Mouse (Mus musculus) embryonic facial prominence, embryonic 10.5 days (tissue): ENCODE results near the gene Cyp2d10. TPM values are rescaled to one million over a fixed set of nuclear protein-coding genes. Genes with fewer than 3 reads are reported as not detected.
"Not testable (repeated sequence)": the region's sequence is repeated elsewhere in the genome, so short reads cannot be mapped to it uniquely, and the experiment has no call there.

Experiments used
- DNase-seq: peaks from one replicate; pipeline ENCODE4 v3.0.0-alpha.2; 2017; ENCODE audit warnings: low spot score
- H3K27ac ChIP-seq: fragments of 300-500 bp; sonication (generic); replicated peaks from 2 replicates; pipeline ENCODE4 v1.5.1; 2016; ENCODE audit warnings: mild to moderate bottlenecking
- H3K27me3 ChIP-seq: fragments of 300-500 bp; sonication (generic); replicated peaks from 2 replicates; pipeline ENCODE4 v1.6.1; 2016; ENCODE audit warnings: low read depth, mild to moderate bottlenecking; ENCODE audit not compliant: poor library complexity, severe bottlenecking
- H3K36me3 ChIP-seq: fragments of 300-500 bp; sonication (generic); replicated peaks from 2 replicates; pipeline ENCODE4 v1.6.1; 2016; ENCODE audit warnings: mild to moderate bottlenecking, moderate library complexity
- H3K4me1 ChIP-seq: fragments of 300-500 bp; sonication (generic); 2 replicates; pipeline ENCODE4 v1.6.1; 2016
- H3K4me3 ChIP-seq: fragments of 300-500 bp; sonication (generic); 2 replicates; pipeline ENCODE4 v1.5.1; 2016; ENCODE audit warnings: mild to moderate bottlenecking, moderate library complexity
- H3K9me3 ChIP-seq: fragments of 300-500 bp; sonication (generic); 2 replicates; pipeline ENCODE4 v1.6.1; 2016; ENCODE audit warnings: mild to moderate bottlenecking
- WGBS: fragments of 180-500 bp; shearing (Covaris S2); methylation state at CpG from one replicate; pipeline ENCODE4 v1.1.7; 2016; 5-methylcytosine and 5-hydroxymethylcytosine counted together
- polyA plus RNA-seq: library from polyadenylated mRNA; unstranded; fragments of >200 nt; fragmentation: Nextera tagmentation; extraction: Ambion mirVana; gene quantifications from 2 replicates; pipeline ENCODE4 v1.2.1, GENCODE M21; 2016

The Cyp2d10 gene
- polyA plus RNA-seq, 1 experiment from 2014 or later, result not detected

- Histone ChIP-seq H3K27me3 (no peaks in the 10 kb centered on the region), H3K9me3 (no peaks in the 10 kb centered on the region), H3K27ac (no peak overlapping the region), H3K4me1 (no peaks in the 10 kb centered on the region), H3K4me3 (no peak overlapping the region), H3K36me3 (no peaks in the 10 kb centered on the region)
- no peak for DNase-seq
- 81% methylated on average over 3 of the region's 3 CpGs for WGBS
Observed at GRCm38 (mm10) chr15:82423471-82423870, 16.5 kb upstream of the Cyp2d10 start.

- no peaks in the 10 kb centered on the region for H3K4me1 ChIP-seq
Observed at GRCm38 (mm10) chr15:82422935-82423334, 15.9 kb upstream of the Cyp2d10 start.

GRCm38 (mm10) chr15:82418616-82419015, 11.6 kb upstream of the Cyp2d10 start:
- no peak overlapping the region for H3K4me3 ChIP-seq
- no peaks in the 10 kb centered on the region for H3K36me3 ChIP-seq
- no peak overlapping the region for H3K27ac ChIP-seq
- WGBS, result 81% methylated on average over 1 of the region's 1 CpGs
- H3K9me3 ChIP-seq, result no peaks in the 10 kb centered on the region
- H3K27me3 ChIP-seq, result no peaks in the 10 kb centered on the region
- no peak for DNase-seq
- peaks cover 9% of the 10 kb centered on the region for H3K4me1 ChIP-seq

More at GRCm38 (mm10) chr15:82422935-82423334, 15.9 kb upstream of the Cyp2d10 start:
- WGBS, result 81% methylated on average over 4 of the region's 4 CpGs
- H3K27ac ChIP-seq, result no peak overlapping the region
- DNase-seq, result no peak
- H3K27me3 ChIP-seq, result no peaks in the 10 kb centered on the region
- no peaks in the 10 kb centered on the region for H3K9me3 ChIP-seq
- no peak overlapping the region for H3K4me3 ChIP-seq
- no peaks in the 10 kb centered on the region for H3K36me3 ChIP-seq

GRCm38 (mm10) chr15:82416797-82417789, 10.1 kb upstream of the Cyp2d10 start:
- Histone ChIP-seq H3K27me3 (no peaks in the 10 kb centered on the region), H3K4me3 (peak overlapping the region; percentile 36; the same call in 1 of the 2 replicates), H3K4me1 (peaks cover 9% of the 10 kb centered on the region), H3K36me3 (no peaks in the 10 kb centered on the region), H3K27ac (peak overlapping the region; percentile 20; the same call in 1 of the 2 replicates), H3K9me3 (no peaks in the 10 kb centered on the region)
- DNase-seq, result peak; percentile 70
- WGBS, result 26% methylated on average over 16 of the region's 16 CpGs

- H3K36me3 ChIP-seq, result no peaks in the 10 kb centered on the region
- no peak overlapping the region for H3K4me3 ChIP-seq
- H3K4me1 ChIP-seq, result no peaks in the 10 kb centered on the region
- H3K27me3 ChIP-seq, result no peaks in the 10 kb centered on the region
- no peak for DNase-seq
- no peak overlapping the region for H3K27ac ChIP-seq
- 84% methylated on average over 4 of the region's 4 CpGs for WGBS
- H3K9me3 ChIP-seq, result no peaks in the 10 kb centered on the region
Observed at GRCm38 (mm10) chr15:82407536-82407935, 541 bp upstream of the Cyp2d10 start.

GRCm38 (mm10) chr15:82404163-82404562, 2.8 kb downstream of the Cyp2d10 start:
- H3K27me3 ChIP-seq, result no peaks in the 10 kb centered on the region
- no peaks in the 10 kb centered on the region for H3K9me3 ChIP-seq
- no peaks in the 10 kb centered on the region for H3K4me1 ChIP-seq
- no peak overlapping the region for H3K27ac ChIP-seq
- WGBS, result 83% methylated on average over 3 of the region's 3 CpGs
- H3K4me3 ChIP-seq, result no peak overlapping the region
- no peaks in the 10 kb centered on the region for H3K36me3 ChIP-seq
- DNase-seq, result no peak

- no peak overlapping the region for H3K4me3 ChIP-seq
- H3K27ac ChIP-seq, result no peak overlapping the region
- no peaks in the 10 kb centered on the region for H3K9me3 ChIP-seq
- DNase-seq, result no peak
- H3K36me3 ChIP-seq, result no peaks in the 10 kb centered on the region
- no peaks in the 10 kb centered on the region for H3K27me3 ChIP-seq
- no peaks in the 10 kb centered on the region for H3K4me1 ChIP-seq
- WGBS, result 91% methylated on average over 9 of the region's 9 CpGs
Observed at GRCm38 (mm10) chr15:82403606-82404005, 3.4 kb downstream of the Cyp2d10 start.

- no peak overlapping the region for H3K4me3 ChIP-seq
- H3K27me3 ChIP-seq, result no peaks in the 10 kb centered on the region
- no peaks in the 10 kb centered on the region for H3K9me3 ChIP-seq
- H3K27ac ChIP-seq, result no peak overlapping the region
- no peak for DNase-seq
- H3K36me3 ChIP-seq, result no peaks in the 10 kb centered on the region
- WGBS, result 81% methylated on average over 6 of the region's 6 CpGs
- no peaks in the 10 kb centered on the region for H3K4me1 ChIP-seq
Observed at GRCm38 (mm10) chr15:82402741-82403140, 4.3 kb downstream of the Cyp2d10 start.

GRCm38 (mm10) chr15:82402106-82402505, 4.9 kb downstream of the Cyp2d10 start:
- no peak for DNase-seq
- no peak overlapping the region for H3K27ac ChIP-seq
- H3K4me3 ChIP-seq, result no peak overlapping the region
- no peaks in the 10 kb centered on the region for H3K9me3 ChIP-seq
- no peaks in the 10 kb centered on the region for H3K36me3 ChIP-seq
- no peaks in the 10 kb centered on the region for H3K27me3 ChIP-seq
- H3K4me1 ChIP-seq, result no peaks in the 10 kb centered on the region

GRCm38 (mm10) chr15:82401516-82401915, 5.5 kb downstream of the Cyp2d10 start:
- no peak for DNase-seq
- Histone ChIP-seq H3K36me3 (no peaks in the 10 kb centered on the region), H3K4me1 (no peaks in the 10 kb centered on the region), H3K27me3 (no peaks in the 10 kb centered on the region), H3K4me3 (no peak overlapping the region), H3K9me3 (no peaks in the 10 kb centered on the region), H3K27ac (no peak overlapping the region)
- 54% methylated on average over 2 of the region's 2 CpGs for WGBS

GRCm38 (mm10) chr15:82395955-82396354, 11.0 kb downstream of the Cyp2d10 start:
- H3K4me3 ChIP-seq, H3K9me3 ChIP-seq, H3K36me3 ChIP-seq, H3K4me1 ChIP-seq, H3K27me3 ChIP-seq, H3K27ac ChIP-seq: not testable (repeated sequence)
- WGBS, result 93% methylated on average over 3 of the region's 3 CpGs
- peak; percentile 1 for DNase-seq

GRCm38 (mm10) chr15:82393922-82394321, 13.1 kb downstream of the Cyp2d10 start, which contains the start of gene Cyp2d11:
TSS of gene Cyp2d11 (minus strand) at chr15:82394022.
- not testable (repeated sequence) for H3K9me3 ChIP-seq, DNase-seq, H3K4me1 ChIP-seq, H3K4me3 ChIP-seq, H3K36me3 ChIP-seq, H3K27ac ChIP-seq, H3K27me3 ChIP-seq
- 89% methylated on average over 2 of the region's 2 CpGs for WGBS

- H3K4me1 ChIP-seq, H3K9me3 ChIP-seq, H3K36me3 ChIP-seq, H3K4me3 ChIP-seq, DNase-seq, H3K27me3 ChIP-seq, H3K27ac ChIP-seq: not testable (repeated sequence)
- WGBS, result 85% methylated on average over 10 of the region's 10 CpGs
Observed at GRCm38 (mm10) chr15:82389916-82390315, 17.1 kb downstream of the Cyp2d10 start.
